ENCODE assay signal across 9 mouse cellular contexts in the genomic region with DNA sequence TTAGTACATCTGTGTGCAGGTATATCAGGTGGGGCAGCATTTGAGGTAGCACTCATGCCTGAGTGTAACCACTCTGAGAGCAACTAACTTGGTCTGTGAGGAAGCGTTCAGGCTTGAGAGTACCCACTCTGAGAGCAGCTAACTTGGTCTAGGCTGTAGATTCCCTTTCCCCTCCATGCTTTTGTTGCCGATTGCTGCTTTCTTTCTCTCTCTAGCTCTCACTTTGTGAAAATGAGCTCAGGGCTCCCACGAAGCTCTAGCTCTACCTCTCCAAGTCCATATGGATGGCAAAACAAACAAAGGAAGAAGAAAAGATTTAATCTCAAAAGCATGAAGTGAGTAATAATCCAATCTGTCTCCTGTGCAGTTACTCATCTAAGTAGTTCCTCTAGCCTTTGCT.
A peak's percentile ranks its signal among the peaks of the same experiment; 100 is the strongest.
DNase-seq lines count a peak whose midpoint lies in the region; ATAC-seq and TF ChIP-seq lines count a peak whose summit lies in the region.
"Had no signal": no experiment of that assay in that cellular context is flagged by ENCODE, and none has a peak within 500 bp of the region (broad histone marks: within the 10 kb centered on the region; RNA-seq: fewer than 3 reads in every experiment).

No protein-coding gene starts in this region.

- no peaks in the 10 kb centered on the region for H3K9me3 ChIP-seq in hindbrain, embryonic 13.5 days
- H3K9me3 ChIP-seq in hindbrain, embryonic 10.5 days, result no peaks in the 10 kb centered on the region
- H3K9me3 ChIP-seq in stomach, embryonic 16.5 days (replicated peaks; ENCODE audit: control insufficient read depth, low read length), result no peaks in the 10 kb centered on the region
- no peaks in the 10 kb centered on the region for H3K9me3 ChIP-seq in stomach, postnatal 0 days (ENCODE audit: control insufficient read depth, low read length)
- no peaks in the 10 kb centered on the region for H3K9me3 ChIP-seq in heart, postnatal 0 days (replicated peaks; ENCODE audit: control insufficient read depth, low read length)
- H3K9me3 ChIP-seq: liver, embryonic 13.5 days had no signal

- no peak for TF ChIP-seq EP300 in stomach, postnatal 0 days (optimal IDR thresholded peaks at IDR 0.05)
- no peak for TF ChIP-seq EP300 in heart, postnatal 0 days (IDR thresholded peaks at IDR 0.05; ENCODE audit: low read depth)

- DNase-seq in hindbrain, embryonic 10.5 days (ENCODE audit: low spot score), result no peak
- DNase-seq in stomach, postnatal 0 days (ENCODE audit: low spot score), result no peak
- peak; percentile 56 for DNase-seq in heart, postnatal 0 days (ENCODE audit: low spot score)
- peak; percentile 55 for DNase-seq in splenic B cell, adult 2 months (ENCODE audit: low read depth, low spot score)
- no peak for DNase-seq in thymus, postnatal 14 days
- no peak for DNase-seq in left cerebral cortex, adult 8-10 months (ENCODE audit: low spot score in 2 of 2)
- DNase-seq: liver, embryonic 13.5 days had no signal

- WGBS in hindbrain, embryonic 13.5 days, result 61% methylated on average over 3 of the region's 3 CpGs
- WGBS in hindbrain, embryonic 10.5 days, result 58% methylated on average over 3 of the region's 3 CpGs
- WGBS in stomach, embryonic 16.5 days, result 55% methylated on average over 3 of the region's 3 CpGs
- WGBS in stomach, postnatal 0 days, result 48% methylated on average over 3 of the region's 3 CpGs
- whole genome bisulfite sequencing in heart, postnatal 0 days, result 42% methylated on average over 3 of the region's 3 CpGs

- H3K4me3 ChIP-seq in hindbrain, embryonic 13.5 days, result peak overlapping the region; percentile 15
- H3K4me3 ChIP-seq in hindbrain, embryonic 10.5 days, result no peak overlapping the region
- H3K4me3 ChIP-seq in stomach, embryonic 16.5 days (replicated peaks; ENCODE audit: low read length), result 0 out of 2 replicates have a peak overlapping the region, but pooled peaks have one; percentile 5
- H3K4me3 ChIP-seq in stomach, postnatal 0 days (ENCODE audit: low read depth, low read length), result no peak overlapping the region
- peak overlapping the region; percentile 46 for H3K4me3 ChIP-seq in heart, postnatal 0 days (ENCODE audit: low read depth, low read length)
- H3K4me3 ChIP-seq: liver, embryonic 13.5 days had no signal

- no peak for TF ChIP-seq CTCF in stomach, postnatal 0 days (IDR thresholded peaks at IDR 0.05; ENCODE audit: low read depth)
- no peak for TF ChIP-seq CTCF in heart, postnatal 0 days (IDR thresholded peaks at IDR 0.05; ENCODE audit: low read depth)

- H3K27me3 ChIP-seq in hindbrain, embryonic 13.5 days, result no peaks in the 10 kb centered on the region
- no peaks in the 10 kb centered on the region for H3K27me3 ChIP-seq in hindbrain, embryonic 10.5 days (ENCODE audit: insufficient read depth, poor library complexity, severe bottlenecking)
- H3K27me3 ChIP-seq in stomach, embryonic 16.5 days (ENCODE audit: control insufficient read depth, insufficient read depth, low read length), result no peaks in the 10 kb centered on the region
- H3K27me3 ChIP-seq in stomach, postnatal 0 days (ENCODE audit: control insufficient read depth, insufficient read depth, low read length), result no peaks in the 10 kb centered on the region
- H3K27me3 ChIP-seq in heart, postnatal 0 days (ENCODE audit: control insufficient read depth, insufficient read depth, low read length), result no peaks in the 10 kb centered on the region
- H3K27me3 ChIP-seq in splenic B cell, adult 2 months (ENCODE audit: control insufficient read depth, insufficient read depth, low read length, poor library complexity, severe bottlenecking), result no peaks in the 10 kb centered on the region
- H3K27me3 ChIP-seq: liver, embryonic 13.5 days had no signal

- no peak for ATAC-seq in hindbrain, embryonic 13.5 days (ENCODE audit: low FRiP score)
- ATAC-seq in stomach, embryonic 16.5 days (ENCODE audit: insufficient read depth, low FRiP score), result no peak
- ATAC-seq in stomach, postnatal 0 days (ENCODE audit: low FRiP score, low TSS enrichment), result no peak
- ATAC-seq in heart, postnatal 0 days (ENCODE audit: insufficient read depth, low read depth), result no peak

- H3K4me1 ChIP-seq in hindbrain, embryonic 13.5 days (replicated peaks), result 0 out of 2 replicates have a peak, but pooled peaks cover 2% of the 10 kb centered on the region
- no peaks in the 10 kb centered on the region for H3K4me1 ChIP-seq in hindbrain, embryonic 10.5 days (replicated peaks)
- no peaks in the 10 kb centered on the region for H3K4me1 ChIP-seq in stomach, embryonic 16.5 days (ENCODE audit: control insufficient read depth, insufficient read depth, low read length)
- H3K4me1 ChIP-seq in stomach, postnatal 0 days (replicated peaks; ENCODE audit: control insufficient read depth, insufficient read depth), result no peaks in the 10 kb centered on the region
- peaks cover 20% of the 10 kb centered on the region; the same call in 1 of the 2 replicates for H3K4me1 ChIP-seq in heart, postnatal 0 days (ENCODE audit: control insufficient read depth, insufficient read depth)
- H3K4me1 ChIP-seq: liver, embryonic 13.5 days had no signal

- no peaks in the 10 kb centered on the region for H3K36me3 ChIP-seq in hindbrain, embryonic 13.5 days
- H3K36me3 ChIP-seq in hindbrain, embryonic 10.5 days, result no peaks in the 10 kb centered on the region
- no peaks in the 10 kb centered on the region for H3K36me3 ChIP-seq in stomach, embryonic 16.5 days (ENCODE audit: control insufficient read depth, insufficient read depth, low read length)
- H3K36me3 ChIP-seq in stomach, postnatal 0 days (ENCODE audit: control insufficient read depth, insufficient read depth, low read length), result no peaks in the 10 kb centered on the region
- H3K36me3 ChIP-seq in heart, postnatal 0 days (replicated peaks; ENCODE audit: control insufficient read depth, insufficient read depth, low read length), result no peaks in the 10 kb centered on the region
- H3K36me3 ChIP-seq in splenic B cell, adult 2 months (ENCODE audit: control insufficient read depth, insufficient read depth, low read length, poor library complexity, severe bottlenecking), result no peaks in the 10 kb centered on the region
- H3K36me3 ChIP-seq: liver, embryonic 13.5 days had no signal

- no peak overlapping the region for H3K9ac ChIP-seq in hindbrain, embryonic 13.5 days
- H3K9ac ChIP-seq in stomach, embryonic 16.5 days (ENCODE audit: low read length), result no peak overlapping the region
- H3K9ac ChIP-seq in stomach, postnatal 0 days (ENCODE audit: low read length), result no peak overlapping the region
- 0 out of 2 replicates have a peak overlapping the region, but pooled peaks have one; percentile 35 for H3K9ac ChIP-seq in heart, postnatal 0 days (replicated peaks; ENCODE audit: low read depth, low read length)
- H3K9ac ChIP-seq: liver, embryonic 13.5 days had no signal

- no peak overlapping the region for H3K4me2 ChIP-seq in hindbrain, embryonic 13.5 days
- H3K4me2 ChIP-seq in stomach, embryonic 16.5 days (ENCODE audit: low read depth, low read length), result no peak overlapping the region
- H3K4me2 ChIP-seq in stomach, postnatal 0 days (replicated peaks; ENCODE audit: low read depth), result no peak overlapping the region
- peak overlapping the region; percentile 50 for H3K4me2 ChIP-seq in heart, postnatal 0 days (ENCODE audit: low read depth, low read length)
- H3K4me2 ChIP-seq: liver, embryonic 13.5 days had no signal

- no peak overlapping the region for H3K27ac ChIP-seq in hindbrain, embryonic 13.5 days
- H3K27ac ChIP-seq in hindbrain, embryonic 10.5 days, result no peak overlapping the region
- no peak overlapping the region for H3K27ac ChIP-seq in stomach, embryonic 16.5 days (ENCODE audit: low read length)
- H3K27ac ChIP-seq in stomach, postnatal 0 days (replicated peaks), result no peak overlapping the region
- H3K27ac ChIP-seq in heart, postnatal 0 days (ENCODE audit: low read depth), result peak overlapping the region; percentile 65; the same call in 1 of the 2 replicates
- H3K27ac ChIP-seq: liver, embryonic 13.5 days had no signal

Comparison
In these comparisons a context has a peak if more than half of its experiments do, and no peak if none do; other contexts are left out.
1. H3K4me3 ChIP-seq: peak in hindbrain, embryonic 13.5 days (single experiment), stomach, embryonic 16.5 days (single experiment) and heart, postnatal 0 days (single experiment); none in hindbrain, embryonic 10.5 days (single experiment) and stomach, postnatal 0 days (single experiment).
2. DNase-seq: peak in heart, postnatal 0 days (single experiment) and splenic B cell, adult 2 months (single experiment); none in hindbrain, embryonic 10.5 days (single experiment), stomach, postnatal 0 days (single experiment), thymus, postnatal 14 days (single experiment) and left cerebral cortex, adult 8-10 months (0 of 2).